Comparison of ENCODE assay signal across 12 mouse cellular contexts in genomic region chr6:31082613-31083470, GRCm38 (mm10).
DNase-seq lines count a peak whose midpoint lies in the region; ATAC-seq lines count a peak whose summit lies in the region.
"Had no signal": no experiment of that assay in that cellular context is flagged by ENCODE, and none has a peak within 500 bp of the region (broad histone marks: within the 10 kb centered on the region; RNA-seq: fewer than 3 reads in every experiment).

No protein-coding gene starts in this region.

- no peaks in the 10 kb centered on the region for H3K27me3 ChIP-seq in heart, embryonic 16.5 days (ENCODE audit: control insufficient read depth, insufficient read depth, low read length)
- H3K27me3 ChIP-seq in hindbrain, embryonic 14.5 days (ENCODE audit: control insufficient read depth, insufficient read depth, low read length) = no peaks in the 10 kb centered on the region
- no peaks in the 10 kb centered on the region for H3K27me3 ChIP-seq in forebrain, embryonic 14.5 days (replicated peaks; ENCODE audit: control insufficient read depth, insufficient read depth, low read length)

- H3K4me1 ChIP-seq in heart, embryonic 16.5 days (ENCODE audit: control insufficient read depth, insufficient read depth, low read length) = peaks cover 25% of the 10 kb centered on the region
- H3K4me1 ChIP-seq in hindbrain, embryonic 14.5 days (replicated peaks; ENCODE audit: control insufficient read depth, insufficient read depth, low read length) = no peaks in the 10 kb centered on the region
- peaks cover 10% of the 10 kb centered on the region for H3K4me1 ChIP-seq in forebrain, embryonic 14.5 days (ENCODE audit: control insufficient read depth, insufficient read depth, low read length)

- 75% methylated on average over 10 of the region's 10 CpGs for WGBS in heart, embryonic 16.5 days
- 87% methylated on average over 10 of the region's 10 CpGs for WGBS in hindbrain, embryonic 14.5 days
- WGBS in forebrain, embryonic 14.5 days = 90% methylated on average over 10 of the region's 10 CpGs

- H3K4me2 ChIP-seq in heart, embryonic 16.5 days (ENCODE audit: low read depth, low read length) = no peak overlapping the region
- no peak overlapping the region for H3K4me2 ChIP-seq in hindbrain, embryonic 14.5 days (replicated peaks)
- H3K4me2 ChIP-seq in forebrain, embryonic 14.5 days (ENCODE audit: low read length) = no peak overlapping the region

- no peak for ATAC-seq in heart, embryonic 16.5 days (replicated peaks; ENCODE audit: extremely low read depth, insufficient read depth, low FRiP score)
- no peak for ATAC-seq in hindbrain, embryonic 14.5 days (ENCODE audit: low FRiP score)
- no peak for ATAC-seq in forebrain, embryonic 14.5 days
- ATAC-seq: intestine, postnatal 0 days had no signal

- peak overlapping the region; percentile 47; the same call in 1 of the 2 replicates for H3K27ac ChIP-seq in heart, embryonic 16.5 days (ENCODE audit: low read length)
- H3K27ac ChIP-seq in hindbrain, embryonic 14.5 days = no peak overlapping the region
- H3K27ac ChIP-seq in forebrain, embryonic 14.5 days (ENCODE audit: low read depth, low read length) = no peak overlapping the region; the same call in 1 of the 2 replicates

- no peaks in the 10 kb centered on the region for H3K9me3 ChIP-seq in heart, embryonic 16.5 days (replicated peaks; ENCODE audit: control insufficient read depth, low read length)
- H3K9me3 ChIP-seq in hindbrain, embryonic 14.5 days (ENCODE audit: control insufficient read depth, low read length) = no peaks in the 10 kb centered on the region
- H3K9me3 ChIP-seq in forebrain, embryonic 14.5 days (replicated peaks; ENCODE audit: control insufficient read depth, low read length) = no peaks in the 10 kb centered on the region

- H3K4me3 ChIP-seq in heart, embryonic 16.5 days (ENCODE audit: low read length) = no peak overlapping the region
- H3K4me3 ChIP-seq in hindbrain, embryonic 14.5 days (replicated peaks; ENCODE audit: low read length) = no peak overlapping the region
- H3K4me3 ChIP-seq in forebrain, embryonic 14.5 days (ENCODE audit: low read depth, low read length) = no peak overlapping the region

- no peaks in the 10 kb centered on the region for H3K36me3 ChIP-seq in heart, embryonic 16.5 days (ENCODE audit: control insufficient read depth, insufficient read depth)
- H3K36me3 ChIP-seq in hindbrain, embryonic 14.5 days (replicated peaks; ENCODE audit: control insufficient read depth, insufficient read depth) = no peaks in the 10 kb centered on the region
- no peaks in the 10 kb centered on the region for H3K36me3 ChIP-seq in forebrain, embryonic 14.5 days (ENCODE audit: control insufficient read depth, insufficient read depth, low read length)

- no peak overlapping the region for H3K9ac ChIP-seq in heart, embryonic 16.5 days (ENCODE audit: low read length)
- H3K9ac ChIP-seq in hindbrain, embryonic 14.5 days = no peak overlapping the region
- no peak overlapping the region for H3K9ac ChIP-seq in forebrain, embryonic 14.5 days (ENCODE audit: low read length)

- peak; percentile 79 for DNase-seq in gastrocnemius, adult 18-20 months (ENCODE audit: low spot score)
- no peak for DNase-seq in gastrocnemius, postnatal 4 days (ENCODE audit: low spot score in 2 of 2)
- DNase-seq in NIH3T3 (ENCODE audit: low read depth) = peak; percentile 68
- peak; percentile 37 to 54 for DNase-seq in cerebellum, postnatal 10 days
- no peak for DNase-seq in right cerebral cortex, adult 2 months (ENCODE audit: low spot score in 2 of 2)
- no peak for DNase-seq in hindbrain, embryonic 14.5 days (ENCODE audit: low spot score)
- no peak for DNase-seq in forebrain, embryonic 14.5 days (ENCODE audit: low spot score)
- DNase-seq: layer of hippocampus, postnatal 36 days; right cerebral cortex, postnatal 4 days; thymus, postnatal 14 days had no signal

Comparison
In these comparisons a context has a peak if more than half of its experiments do, and no peak if none do; other contexts are left out.
1. DNase-seq: peak in gastrocnemius, adult 18-20 months (single experiment), NIH3T3 (single experiment) and cerebellum, postnatal 10 days (2 of 2); none in gastrocnemius, postnatal 4 days (0 of 2), right cerebral cortex, adult 2 months (0 of 2), hindbrain, embryonic 14.5 days (single experiment) and forebrain, embryonic 14.5 days (single experiment).